Mouse (Mus musculus): ENCODE data around the gene Gm42674.

Gene Gm42674

GRCm38 (mm10) chr3:90623435-90624071 lies 21.8 kb downstream of the Gm42674 start:
- DNase-seq (ENCODE audit: low spot score), result peak; percentile 46

- DNase-seq (ENCODE audit: low spot score), result no peak
Observed at GRCm38 (mm10) chr3:90625496-90625895, 23.8 kb downstream of the Gm42674 start.

GRCm38 (mm10) chr3:90626266-90627021 lies 24.7 kb downstream of the Gm42674 start:
- DNase-seq (ENCODE audit: low spot score), result no peak

- DNase-seq (ENCODE audit: low spot score), result no peak
Observed at GRCm38 (mm10) chr3:90627366-90627765, 25.7 kb downstream of the Gm42674 start.

- DNase-seq (ENCODE audit: low spot score), result peak; percentile 36
Observed at GRCm38 (mm10) chr3:90627807-90628206, 26.1 kb downstream of the Gm42674 start.

GRCm38 (mm10) chr3:90629298-90629697 lies 27.6 kb downstream of the Gm42674 start:
- DNase-seq (ENCODE audit: low spot score), result no peak

GRCm38 (mm10) chr3:90631984-90632383 lies 30.3 kb downstream of the Gm42674 start:
- DNase-seq (ENCODE audit: low spot score), result no peak

GRCm38 (mm10) chr3:90638511-90639275 lies 37.0 kb downstream of the Gm42674 start:
- no peak for DNase-seq (ENCODE audit: low spot score)

GRCm38 (mm10) chr3:90639511-90640154 lies 37.9 kb downstream of the Gm42674 start:
- DNase-seq (ENCODE audit: low spot score), result peak; percentile 38

- no peak for DNase-seq (ENCODE audit: low spot score)
Observed at GRCm38 (mm10) chr3:90640981-90641380, 39.3 kb downstream of the Gm42674 start.

GRCm38 (mm10) chr3:90644220-90644619 lies 42.5 kb downstream of the Gm42674 start:
- peak; percentile 49 for DNase-seq (ENCODE audit: low spot score)

- no peak for DNase-seq (ENCODE audit: low spot score)
Observed at GRCm38 (mm10) chr3:90647291-90647690, 45.6 kb downstream of the Gm42674 start.

- DNase-seq (ENCODE audit: low spot score), result no peak
Observed at GRCm38 (mm10) chr3:90648981-90649380, 47.3 kb downstream of the Gm42674 start.

- no peak for DNase-seq (ENCODE audit: low spot score)
Observed at GRCm38 (mm10) chr3:90649832-90650231, 48.1 kb downstream of the Gm42674 start.

GRCm38 (mm10) chr3:90652878-90653508 lies 51.3 kb downstream of the Gm42674 start:
- DNase-seq (ENCODE audit: low spot score), result peak; percentile 91

GRCm38 (mm10) chr3:90653717-90654116 lies 52.0 kb downstream of the Gm42674 start, which contains the start of gene S100a7a:
S100a7a (plus strand) TSS chr3:90654017.
- DNase-seq (ENCODE audit: low spot score), result no peak

Data from embryo, embryonic 10 days (tissue).